Mouse (Mus musculus) cerebellum, adult 2 months (tissue): Measurements from ENCODE around the gene Pp2d1. TPM values are rescaled to one million over a fixed set of nuclear protein-coding genes. Genes with fewer than 3 reads are reported as not detected.

Source experiments
- DNase-seq, 2 experiments: peaks; one replicate each; pipeline ENCODE4 v3.0.0; 2021
- H3K27ac ChIP-seq: fragments of 200-500 bp; 2 replicates; pipeline ENCODE4 v1.5.1; 2012; ENCODE audit warnings: low read length, control low read depth, inconsistent platforms; ENCODE audit not compliant: insufficient read depth
- H3K27me3 ChIP-seq: fragments of 200-500 bp; 2 replicates; pipeline ENCODE4 v1.6.1; 2012; ENCODE audit warnings: inconsistent platforms, mild to moderate bottlenecking, low read length, moderate library complexity; ENCODE audit not compliant: control insufficient read depth, insufficient read depth
- H3K4me1 ChIP-seq: fragments of 200-500 bp; 2 replicates; pipeline ENCODE4 v1.6.1; 2011; ENCODE audit warnings: low read length; ENCODE audit not compliant: control insufficient read depth, insufficient read depth
- H3K4me3 ChIP-seq: fragments of 200-500 bp; replicated peaks from 2 replicates; pipeline ENCODE3; 2011; ENCODE audit warnings: mild to moderate bottlenecking, low read depth, low read length, control low read depth; ENCODE audit not compliant: insufficient read depth
- CTCF ChIP-seq: fragments of 200-500 bp; IDR thresholded peaks from 2 replicates; pipeline ENCODE4 v1.5.1; 2011; ENCODE audit warnings: low read depth, mild to moderate bottlenecking, control low read depth, low read length, moderate library complexity, borderline replicate concordance; ENCODE audit not compliant: insufficient read depth
- POLR2A ChIP-seq: fragments of 200-500 bp; IDR thresholded peaks from 2 replicates; pipeline ENCODE4 v1.6.1; 2011; ENCODE audit warnings: low read length, control low read depth, borderline replicate concordance; ENCODE audit not compliant: insufficient read depth
- WGBS: fragments of 180-500 bp; shearing (Covaris S2); methylation state at CpG from one replicate; pipeline ENCODE4 v1.1.7; 2018; 5-methylcytosine and 5-hydroxymethylcytosine counted together
- polyA plus RNA-seq: library from polyadenylated mRNA; depleted of rRNA; stranded (reverse); fragments of >200 nt; gene quantifications from 2 replicates; pipeline ENCODE4 v1.2.3, GENCODE M21; 2012

Pp2d1 gene
- polyA plus RNA-seq, 1 experiment, result not detected

DNA sequence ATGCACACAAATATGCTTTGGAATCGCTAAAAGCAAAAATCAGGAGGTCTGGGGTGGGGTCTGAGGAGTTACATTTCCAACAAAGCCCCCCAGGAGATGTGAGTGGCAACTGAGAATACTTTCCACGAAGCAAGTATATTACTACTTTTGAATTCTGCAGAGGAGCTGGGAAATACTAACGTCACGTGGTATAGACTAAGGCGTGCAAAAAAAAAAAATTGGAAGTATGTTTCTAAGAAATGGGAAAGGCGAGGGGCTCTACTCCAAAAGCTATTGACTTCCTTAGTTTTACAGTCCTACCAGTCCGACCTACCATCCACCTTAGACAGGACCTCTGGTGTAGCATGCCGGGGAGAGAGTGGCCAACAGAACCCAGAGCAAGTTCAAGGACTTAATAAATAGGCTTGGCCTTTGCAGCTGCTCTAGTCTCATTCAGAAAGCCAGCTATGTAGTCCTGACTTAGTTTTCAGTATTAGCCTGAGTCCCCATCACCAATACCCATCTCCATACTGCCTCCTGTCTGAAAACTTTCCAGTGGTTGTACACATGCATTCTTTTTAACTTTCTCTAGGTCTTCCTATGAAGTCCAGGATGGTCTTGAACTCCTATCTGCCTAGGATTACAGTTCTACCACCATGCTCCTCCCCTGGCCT is 29.6 kb upstream of the Pp2d1 start:
- no peak for DNase-seq
- peak overlapping the region; percentile 67 for H3K27ac ChIP-seq
- peaks cover 9% of the 10 kb centered on the region; the same call in 1 of the 2 replicates for H3K4me1 ChIP-seq
- no peak for TF ChIP-seq POLR2A
- TF ChIP-seq CTCF, result no peak
- H3K27me3 ChIP-seq, result no peaks in the 10 kb centered on the region
- peak overlapping the region; percentile 76 for H3K4me3 ChIP-seq
- 17% methylated on average over 8 of the region's 8 CpGs for WGBS

DNA sequence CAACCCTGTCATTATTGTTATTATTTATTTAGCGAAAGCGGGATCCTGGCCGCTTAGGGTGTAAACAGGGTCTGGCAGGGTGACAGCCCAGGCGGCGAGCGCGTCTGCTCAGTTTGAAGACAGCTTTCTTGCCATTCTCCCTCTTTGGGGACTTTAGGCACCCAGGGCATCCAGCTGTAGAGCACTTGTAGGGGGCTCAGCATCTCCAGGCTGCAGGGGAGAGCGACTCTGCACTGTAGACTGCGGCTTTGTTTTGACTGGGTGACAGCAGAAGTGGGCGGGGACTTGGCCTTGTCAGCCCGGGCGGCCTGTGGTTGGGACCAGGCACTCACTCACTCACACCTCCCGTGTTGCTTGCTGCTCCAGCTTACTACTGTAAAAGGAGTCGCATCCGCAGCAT is 28.9 kb upstream of the Pp2d1 start:
- peak; percentile 91 to 92 for DNase-seq
- TF ChIP-seq POLR2A, result peak; percentile 70; the same call in 1 of the 2 replicates
- TF ChIP-seq CTCF, result no peak
- H3K27ac ChIP-seq, result peak overlapping the region; percentile 81
- H3K27me3 ChIP-seq, result no peaks in the 10 kb centered on the region
- 1% methylated on average over 15 of the region's 15 CpGs for WGBS
- H3K4me3 ChIP-seq, result peak overlapping the region; percentile 76
- peaks cover 8% of the 10 kb centered on the region; the same call in 1 of the 2 replicates for H3K4me1 ChIP-seq

DNA sequence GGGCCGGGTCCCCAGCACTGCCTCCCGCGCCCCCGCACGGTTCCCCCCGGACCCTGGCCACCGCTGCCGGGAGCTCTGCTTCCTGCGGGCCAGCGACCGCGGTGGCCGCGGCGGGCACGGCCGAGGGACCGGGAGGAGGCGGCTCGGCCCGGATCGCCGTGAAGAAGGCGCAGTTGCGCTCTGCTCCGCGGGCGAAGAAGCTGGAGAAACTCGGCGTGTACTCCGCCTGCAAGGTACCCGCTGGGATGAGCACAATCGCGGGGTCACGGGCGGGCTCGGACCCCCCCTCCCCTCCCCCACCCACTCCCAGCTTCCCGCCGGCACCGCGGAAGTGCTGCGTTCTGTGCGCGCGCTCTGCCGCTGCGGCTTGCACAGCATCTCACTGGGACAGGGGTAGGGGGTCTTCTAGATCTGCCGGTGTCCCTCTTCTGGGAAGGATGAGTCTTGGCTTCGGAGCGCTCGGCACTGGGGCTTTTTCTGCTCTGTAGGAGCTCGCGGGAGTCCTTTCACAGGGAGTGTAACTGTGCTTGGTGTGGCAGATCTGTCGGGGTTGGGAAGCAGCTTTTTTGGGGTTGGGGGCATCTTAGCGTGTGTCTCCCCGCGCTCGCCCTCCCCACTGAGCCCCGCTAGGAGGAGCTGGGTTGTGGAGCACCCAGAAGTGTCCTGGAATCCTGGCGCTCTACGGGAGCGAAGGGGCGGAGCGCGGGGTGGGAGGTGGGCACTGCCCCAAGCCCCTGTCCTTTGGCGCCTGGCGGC is 28.3 kb upstream of the Pp2d1 start:
- peaks cover 6% of the 10 kb centered on the region; the same call in 1 of the 2 replicates for H3K4me1 ChIP-seq
- DNase-seq, result peak; percentile 62 to 81
- H3K27me3 ChIP-seq, result no peaks in the 10 kb centered on the region
- TF ChIP-seq CTCF (no peak), POLR2A (no peak)
- peak overlapping the region; percentile 81 for H3K27ac ChIP-seq
- H3K4me3 ChIP-seq, result peak overlapping the region; percentile 76
- under 1% methylated on average over 63 of the region's 67 CpGs for WGBS

DNA sequence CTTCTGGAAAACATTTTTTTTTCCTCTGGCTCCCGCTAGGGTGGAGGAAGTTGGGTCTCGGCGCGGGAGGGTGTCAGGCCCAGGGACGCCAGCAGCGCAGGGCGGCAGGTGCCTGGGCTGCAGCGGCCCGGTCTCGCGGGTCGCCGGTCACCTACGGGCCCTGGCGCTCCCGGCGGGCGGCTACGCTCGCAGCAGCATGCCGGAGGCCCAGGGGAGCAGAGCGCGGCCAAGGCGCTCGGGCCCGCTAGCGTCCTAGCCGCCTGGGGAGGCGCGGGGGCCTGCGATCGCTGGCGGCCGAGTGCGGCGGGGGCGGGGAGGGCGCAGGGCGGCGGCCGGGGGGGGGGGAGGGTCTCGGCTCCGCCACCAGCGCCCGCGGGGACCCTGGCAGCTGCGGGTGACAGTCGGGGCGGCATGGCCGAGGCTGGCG is 27.7 kb upstream of the Pp2d1 start:
- peak; percentile 78 to 81 for DNase-seq
- Histone ChIP-seq H3K27me3 (no peaks in the 10 kb centered on the region), H3K27ac (peak overlapping the region; percentile 100), H3K4me3 (peak overlapping the region; percentile 76), H3K4me1 (peaks cover 6% of the 10 kb centered on the region; the same call in 1 of the 2 replicates)
- WGBS, result under 1% methylated on average over 30 of the region's 51 CpGs
- TF ChIP-seq POLR2A (peak; percentile 33; the same call in 1 of the 2 replicates), CTCF (peak; percentile 5; the same call in 1 of the 2 replicates)

DNA sequence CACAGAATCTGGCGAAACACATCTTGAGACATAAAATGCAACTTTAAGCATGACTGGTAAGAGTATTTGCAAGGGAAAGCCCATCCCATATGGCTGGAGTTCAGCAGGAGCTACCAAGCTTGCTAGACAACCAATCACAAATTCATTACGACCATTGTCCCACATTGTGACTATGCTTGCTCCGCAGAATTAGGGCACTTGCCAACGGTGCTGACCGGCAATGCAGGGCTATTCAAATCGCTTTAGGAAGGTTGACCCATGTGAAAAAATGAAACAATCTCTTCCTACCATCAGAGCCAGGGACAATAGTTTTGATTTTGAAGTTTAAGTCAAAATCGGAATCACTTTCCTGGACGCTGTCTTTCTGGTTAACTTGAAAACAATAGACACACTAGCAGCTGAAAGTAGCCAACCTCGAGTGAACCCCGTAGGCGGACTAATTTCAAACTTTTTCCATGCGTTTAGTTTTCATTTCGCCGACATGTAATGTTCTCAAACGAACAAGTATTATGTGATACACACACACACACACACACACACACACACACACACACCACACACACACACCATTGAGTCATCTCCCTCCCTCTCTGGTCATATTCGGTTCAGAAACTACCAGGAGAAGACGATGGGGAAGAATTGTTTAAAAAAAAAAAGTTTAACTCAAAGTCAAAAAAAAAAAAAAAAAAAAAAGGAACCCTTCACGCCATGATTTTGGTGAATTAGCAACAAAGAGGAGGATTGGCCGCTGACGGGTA is 27.1 kb upstream of the Pp2d1 start, which contains the start of gene Kat2b:
TSS of gene Kat2b (plus strand) at position 701 of the 758 bp plus-strand sequence.
- peak within 1 kb of the TSS; percentile 100 for H3K27ac ChIP-seq
- TF ChIP-seq POLR2A (peak; percentile 38; the same call in 1 of the 2 replicates), CTCF (no peak)
- WGBS, result under 1% methylated on average over 20 of the region's 20 CpGs
- DNase-seq, result peak; percentile 71 to 79
- peaks cover 6% of the 10 kb centered on the region; the same call in 1 of the 2 replicates for H3K4me1 ChIP-seq
- no peaks in the 10 kb centered on the region for H3K27me3 ChIP-seq
- H3K4me3 ChIP-seq, result peak within 1 kb of the TSS; percentile 76

DNA sequence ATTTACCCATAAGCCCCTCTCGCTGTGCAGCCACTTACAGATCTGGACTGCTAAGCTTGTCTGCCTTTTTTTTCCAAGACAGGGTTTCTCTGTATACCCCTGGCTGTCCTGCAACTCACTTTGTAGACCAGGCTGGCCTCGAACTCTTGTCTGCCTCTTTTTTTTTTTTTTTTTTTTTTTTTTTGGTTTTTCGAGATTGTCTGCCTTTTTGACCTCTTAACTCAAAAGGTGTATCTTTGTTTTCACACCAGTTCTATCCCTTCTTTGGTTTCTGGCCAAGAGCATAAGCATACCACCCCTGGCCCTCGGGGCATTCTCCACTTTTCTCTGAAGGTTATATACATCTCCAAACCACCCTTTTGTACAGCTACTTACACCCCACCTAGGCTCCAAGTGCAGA is 25.6 kb upstream of the Pp2d1 start:
- H3K27me3 ChIP-seq, result no peaks in the 10 kb centered on the region
- 84% methylated on average over 4 of the region's 4 CpGs for WGBS
- DNase-seq, result no peak
- TF ChIP-seq CTCF (no peak), POLR2A (no peak)
- H3K4me1 ChIP-seq, result no peaks in the 10 kb centered on the region; the same call in 1 of the 2 replicates
- H3K4me3 ChIP-seq, result no peak overlapping the region
- no peak overlapping the region for H3K27ac ChIP-seq

DNA sequence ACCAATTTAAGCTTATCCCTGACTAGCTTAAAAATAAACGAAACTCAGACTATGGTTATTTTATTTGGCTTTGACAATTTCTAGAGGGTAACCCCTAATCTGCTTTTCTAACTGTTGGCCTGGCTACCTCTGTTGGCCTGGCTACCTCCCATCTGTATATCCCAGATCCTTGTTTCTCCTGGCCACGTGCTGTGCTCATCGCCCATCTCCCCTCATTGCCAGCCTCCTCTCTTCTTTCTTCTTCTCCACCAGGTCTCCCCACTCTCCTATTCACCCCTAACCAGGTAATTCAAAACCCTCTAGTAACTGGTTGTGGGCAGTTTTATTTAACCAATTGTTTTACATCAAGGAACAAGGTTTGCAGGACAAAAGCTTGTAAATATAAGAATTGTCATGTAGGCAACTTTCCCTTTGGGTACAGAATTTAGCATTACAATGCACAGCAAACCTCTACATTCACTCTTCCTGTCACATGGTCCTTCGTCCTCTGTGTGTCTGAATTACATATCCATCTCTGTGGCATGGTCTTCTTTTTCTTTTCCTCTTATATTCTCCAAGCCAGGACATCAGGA is 22.3 kb upstream of the Pp2d1 start:
- no peak overlapping the region for H3K27ac ChIP-seq
- TF ChIP-seq CTCF (no peak), POLR2A (no peak)
- DNase-seq, result no peak
- no peak overlapping the region for H3K4me3 ChIP-seq
- H3K27me3 ChIP-seq, result no peaks in the 10 kb centered on the region
- H3K4me1 ChIP-seq, result no peaks in the 10 kb centered on the region; the same call in 1 of the 2 replicates
- WGBS, result 75% methylated on average over 4 of the region's 4 CpGs
